Mouse (Mus musculus): ENCODE results near the gene Foxn3.
A peak's percentile ranks its signal among the peaks of the same experiment; 100 is the strongest.

Foxn3 gene

GRCm38 (mm10) chr12:99353692-99354091 is 209.7 kb downstream of the Foxn3 start:
- no peak for DNase-seq (ENCODE audit: extremely low spot score)

DNA sequence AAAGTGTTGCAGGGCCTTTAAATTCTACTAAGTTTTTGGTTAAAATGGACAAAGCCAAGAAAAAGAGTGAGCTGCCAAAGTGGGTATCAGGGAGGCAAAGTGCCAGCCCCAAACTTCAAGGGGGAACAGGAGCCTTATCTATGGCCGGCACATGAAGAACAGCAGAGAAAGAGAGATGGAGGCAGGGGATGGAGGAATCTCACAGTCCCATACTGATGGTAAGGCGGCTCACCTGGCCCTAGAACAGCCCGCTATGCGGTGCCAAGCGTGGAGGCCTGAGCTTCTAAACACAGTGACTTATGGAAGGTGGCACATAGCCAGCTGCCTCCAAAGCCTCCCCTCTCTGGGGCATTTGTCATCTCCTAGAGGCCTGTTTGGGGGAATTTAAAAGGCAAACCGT is 210.8 kb downstream of the Foxn3 start:
- DNase-seq (ENCODE audit: extremely low spot score), result no peak

GRCm38 (mm10) chr12:99352136-99352535 is 211.2 kb downstream of the Foxn3 start:
- DNase-seq (ENCODE audit: extremely low spot score), result no peak

GRCm38 (mm10) chr12:99351731-99352130 is 211.7 kb downstream of the Foxn3 start:
- DNase-seq (ENCODE audit: extremely low spot score), result no peak

GRCm38 (mm10) chr12:99349650-99349997 is 213.8 kb downstream of the Foxn3 start:
- DNase-seq (ENCODE audit: extremely low spot score), result no peak

GRCm38 (mm10) chr12:99348940-99349649 is 214.3 kb downstream of the Foxn3 start:
- DNase-seq (ENCODE audit: extremely low spot score), result no peak

GRCm38 (mm10) chr12:99347512-99347911 is 215.9 kb downstream of the Foxn3 start:
- no peak for DNase-seq (ENCODE audit: extremely low spot score)

GRCm38 (mm10) chr12:99346982-99347381 is 216.4 kb downstream of the Foxn3 start:
- no peak for DNase-seq (ENCODE audit: extremely low spot score)

- no peak for DNase-seq (ENCODE audit: extremely low spot score)
These were observed 218.1 kb downstream of the Foxn3 start for GRCm38 (mm10) chr12:99345323-99345722.

DNA sequence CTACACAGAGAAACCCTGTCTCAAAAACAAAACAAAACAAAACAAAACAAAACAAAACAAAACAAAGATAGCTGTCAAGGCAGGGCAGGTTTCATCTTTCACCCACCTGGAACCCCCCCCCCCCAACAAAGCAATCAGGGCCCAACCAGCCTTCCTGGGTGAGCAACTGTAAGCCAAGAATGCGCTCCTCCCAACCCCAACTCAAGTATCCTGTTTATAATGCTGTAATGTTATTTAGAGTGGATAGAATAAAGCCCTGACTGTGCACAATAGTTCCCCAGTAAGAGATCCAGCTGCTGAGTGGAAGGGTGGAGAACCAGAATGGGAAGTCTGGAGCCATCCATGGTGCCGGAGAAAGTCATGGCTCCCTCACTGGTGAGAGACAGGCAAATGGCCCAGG is 220.0 kb downstream of the Foxn3 start:
- no peak for DNase-seq (ENCODE audit: extremely low spot score)

- DNase-seq (ENCODE audit: extremely low spot score), result no peak
These were observed 221.2 kb downstream of the Foxn3 start for GRCm38 (mm10) chr12:99342160-99342559.

DNA sequence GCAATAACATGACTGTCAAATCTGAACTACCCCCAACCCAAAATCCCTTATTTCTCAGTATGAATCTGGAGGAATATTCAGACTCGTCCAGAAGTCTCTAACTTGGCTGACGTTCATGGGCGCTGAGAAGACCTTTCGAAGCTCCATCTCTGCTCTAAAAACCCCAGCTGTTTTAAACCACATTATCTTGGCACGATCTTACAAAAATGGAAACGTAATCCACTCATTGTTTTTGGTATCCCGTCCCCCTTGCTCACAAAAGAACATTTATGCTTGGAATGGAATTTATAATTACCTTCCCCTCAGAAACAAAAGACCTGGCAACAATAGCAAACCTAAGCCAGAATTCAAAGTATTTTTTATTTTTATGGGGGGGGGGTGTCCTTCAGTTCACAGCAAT is 221.6 kb downstream of the Foxn3 start:
- no peak for DNase-seq (ENCODE audit: extremely low spot score)

- DNase-seq (ENCODE audit: extremely low spot score), result no peak
These were observed 222.8 kb downstream of the Foxn3 start for GRCm38 (mm10) chr12:99340418-99341182.

DNA sequence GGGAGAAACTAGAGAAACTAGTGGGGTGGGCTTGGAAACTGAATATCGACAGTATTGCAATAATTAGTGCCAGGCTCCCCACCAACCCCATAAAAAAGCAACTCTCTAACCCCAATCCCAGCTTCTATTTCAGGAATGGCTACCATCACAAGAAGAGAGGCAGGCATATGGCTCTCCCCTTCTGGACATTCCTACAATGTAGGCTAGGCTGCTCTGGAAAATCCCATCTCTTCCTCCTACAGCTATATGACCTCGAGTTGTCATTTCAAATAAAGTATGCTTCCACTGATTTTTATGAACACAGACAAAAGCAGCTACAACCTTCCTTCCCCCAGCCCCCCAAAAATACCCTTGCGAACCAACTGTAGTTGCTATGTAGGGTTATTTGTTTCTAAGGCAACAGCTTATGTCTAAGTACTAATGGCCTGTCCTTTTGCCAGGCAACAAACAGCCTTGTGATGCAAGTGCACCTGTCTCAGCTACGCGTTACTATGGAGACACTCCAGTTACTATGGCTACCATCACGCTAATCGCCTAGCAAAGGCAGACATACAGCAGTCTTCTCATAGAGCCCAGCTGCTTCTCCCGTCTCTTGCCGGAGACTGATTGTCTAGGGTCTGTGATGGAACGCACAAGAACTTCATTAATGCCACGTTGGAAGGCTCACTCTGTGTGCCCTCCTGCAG is 223.6 kb downstream of the Foxn3 start:
- DNase-seq (ENCODE audit: extremely low spot score), result peak; percentile 59

DNA sequence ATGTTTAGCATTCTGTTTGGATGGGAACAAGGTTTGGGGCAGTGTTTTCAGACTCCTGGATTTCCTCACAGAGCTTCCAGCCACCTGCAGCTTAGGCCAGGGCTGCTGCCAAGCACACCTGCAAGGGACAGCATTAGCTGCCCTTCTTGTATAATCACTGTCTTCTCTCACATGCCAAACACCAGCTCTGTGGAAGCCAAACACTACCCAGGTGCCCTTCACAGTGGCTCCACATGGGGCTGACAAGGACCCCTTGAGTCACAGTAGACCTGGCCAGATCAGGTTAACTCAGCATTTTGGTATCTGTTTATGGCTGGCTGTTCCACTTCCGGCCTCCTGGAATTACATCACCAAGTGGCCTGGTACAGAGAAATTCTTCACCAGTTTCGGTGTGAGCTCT is 224.6 kb downstream of the Foxn3 start:
- no peak for DNase-seq (ENCODE audit: extremely low spot score)

DNA sequence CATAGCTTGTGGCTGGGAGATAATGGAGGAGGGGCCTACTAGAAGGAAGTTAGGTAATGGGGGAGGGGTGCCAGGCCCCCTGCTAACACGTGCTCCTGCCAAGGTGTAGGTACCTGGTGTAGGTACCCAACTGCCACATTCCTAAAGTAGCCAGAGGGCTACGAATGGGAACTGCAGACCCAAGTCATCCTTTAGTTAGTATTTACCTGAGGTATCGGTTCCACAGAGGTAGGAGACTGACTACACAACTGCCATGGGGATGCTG is 226.3 kb downstream of the Foxn3 start:
- DNase-seq (ENCODE audit: extremely low spot score), result no peak

DNA sequence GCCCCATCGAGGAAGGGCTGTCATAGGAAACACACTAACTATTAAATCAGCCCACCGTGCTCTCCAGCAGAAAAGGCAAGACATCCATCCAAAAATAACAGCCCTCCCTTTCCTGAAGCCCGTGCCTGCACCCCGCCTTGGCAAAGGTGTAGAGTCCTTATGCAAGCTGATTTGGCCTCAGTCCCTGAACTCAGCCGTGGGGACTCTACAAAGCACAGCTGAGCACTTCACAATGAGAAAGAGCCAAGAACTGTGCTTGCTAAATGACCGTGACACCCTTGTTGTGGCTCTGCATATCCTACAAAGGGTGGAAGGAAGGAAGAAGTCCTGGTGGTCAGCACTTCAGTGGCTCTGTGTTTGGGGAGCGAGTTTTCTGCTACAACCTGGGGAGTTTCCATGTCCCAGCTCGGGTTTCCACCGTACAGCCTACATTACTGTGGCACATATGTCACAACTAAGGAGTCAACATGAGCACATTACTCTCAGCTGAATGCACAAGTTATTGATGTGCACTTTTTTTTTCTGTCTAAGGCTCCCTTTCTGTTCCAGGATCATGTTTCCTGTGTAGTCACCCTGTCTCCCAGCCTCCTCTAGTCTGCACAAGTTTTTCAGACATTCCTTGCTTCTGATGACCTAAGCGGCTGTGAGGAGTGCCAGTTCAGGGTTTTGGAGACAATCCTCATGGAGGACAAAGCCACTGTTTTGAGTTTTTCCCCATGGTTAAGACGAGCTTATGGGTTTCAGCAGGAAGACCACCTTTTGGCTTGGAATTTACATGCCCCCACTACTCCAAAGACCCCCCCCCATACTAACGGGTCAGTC is 226.8 kb downstream of the Foxn3 start:
- DNase-seq (ENCODE audit: extremely low spot score), result no peak

DNA sequence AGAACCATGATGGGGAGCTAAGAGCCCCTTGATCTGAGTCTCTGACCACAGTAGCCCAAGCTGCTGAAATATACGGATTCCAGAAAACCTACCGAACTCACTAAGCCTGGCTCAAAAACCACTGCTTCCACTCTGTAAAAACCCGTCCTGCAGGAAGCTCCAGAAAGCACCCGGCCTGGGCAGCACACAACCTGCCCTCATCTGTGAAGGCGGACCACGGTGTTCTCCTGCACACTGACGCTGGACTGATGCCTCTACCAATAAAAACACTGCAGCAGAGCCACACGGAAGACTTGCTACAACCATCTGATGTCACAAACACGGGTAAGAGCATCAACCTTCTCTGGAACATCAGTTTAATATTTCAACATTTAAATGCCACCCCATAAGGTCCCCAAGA is 227.8 kb downstream of the Foxn3 start:
- no peak for DNase-seq (ENCODE audit: extremely low spot score)

- no peak for DNase-seq (ENCODE audit: extremely low spot score)
These were observed 229.4 kb downstream of the Foxn3 start for GRCm38 (mm10) chr12:99334026-99334425.

GRCm38 (mm10) chr12:99333304-99333968 is 229.9 kb downstream of the Foxn3 start:
- no peak for DNase-seq (ENCODE audit: extremely low spot score)

DNA sequence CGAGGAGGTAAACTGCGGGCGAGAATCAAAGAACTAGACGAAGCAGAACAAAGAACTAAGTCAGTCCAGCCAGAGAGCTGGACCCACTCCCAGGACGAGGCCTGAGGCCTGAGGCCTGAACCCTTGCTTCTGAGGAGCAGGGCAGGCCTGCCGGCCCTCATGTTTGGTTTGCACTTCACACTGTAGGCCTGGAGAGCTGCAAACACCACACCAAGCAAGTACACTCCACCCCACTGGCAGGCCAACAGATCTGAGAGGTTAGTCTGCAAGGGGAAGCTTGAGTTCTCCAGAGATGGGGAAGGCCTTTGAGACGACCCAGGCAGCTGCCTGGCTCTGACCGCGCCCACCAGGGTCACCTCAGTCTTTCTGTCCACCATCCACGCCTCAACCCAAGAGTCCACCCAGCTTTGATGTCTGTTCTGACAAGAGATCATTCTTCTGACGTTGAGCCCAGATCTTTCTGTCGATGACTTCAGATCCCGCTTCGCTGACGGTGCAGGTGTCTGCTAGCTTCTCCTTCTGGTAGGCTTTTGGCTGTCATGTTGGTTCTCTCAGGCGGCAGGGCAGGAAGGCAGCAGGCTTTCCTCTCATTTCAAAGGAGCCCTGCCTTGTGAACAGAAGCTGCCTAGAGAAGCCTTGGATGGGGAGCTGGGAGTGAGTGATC is 231.1 kb downstream of the Foxn3 start:
- no peak for DNase-seq (ENCODE audit: extremely low spot score)

Data from embryo, embryonic 9.5 days (tissue).